Mouse (Mus musculus): ENCODE results near the gene Cnot8. TPM values are rescaled to one million over a fixed set of nuclear protein-coding genes. Genes with fewer than 3 reads are reported as not detected.

Gene Cnot8
- polyA plus RNA-seq, 1 experiment from 2014 or later = 104 TPM

GRCm38 (mm10) chr11:58132026-58132425 lies 28.1 kb downstream of the Cnot8 start:
- Histone ChIP-seq H3K36me3 (peaks cover 96% of the 10 kb centered on the region), H3K4me3 (no peak overlapping the region), H3K27ac (no peak overlapping the region), H3K9ac (no peak overlapping the region), H3K27me3 (no peaks in the 10 kb centered on the region), H3K4me1 (no peaks in the 10 kb centered on the region), H3K9me3 (no peaks in the 10 kb centered on the region), H3K4me2 (no peak overlapping the region)
- ATAC-seq (ENCODE audit: insufficient number of reproducible peaks, insufficient read depth, low FRiP score, low TSS enrichment, low read depth) = no peak
- WGBS = 95% methylated on average over 3 of the region's 3 CpGs

GRCm38 (mm10) chr11:58134869-58135268 lies 30.9 kb downstream of the Cnot8 start:
- Histone ChIP-seq H3K4me3 (no peak overlapping the region), H3K4me2 (no peak overlapping the region), H3K9me3 (no peaks in the 10 kb centered on the region), H3K36me3 (peaks cover 96% of the 10 kb centered on the region), H3K4me1 (no peaks in the 10 kb centered on the region), H3K27ac (no peak overlapping the region), H3K9ac (no peak overlapping the region), H3K27me3 (no peaks in the 10 kb centered on the region)
- ATAC-seq (ENCODE audit: insufficient number of reproducible peaks, insufficient read depth, low FRiP score, low TSS enrichment, low read depth) = no peak

- Histone ChIP-seq H3K4me1 (no peaks in the 10 kb centered on the region), H3K36me3 (peaks cover 95% of the 10 kb centered on the region), H3K4me3 (no peak overlapping the region), H3K27ac (no peak overlapping the region), H3K27me3 (no peaks in the 10 kb centered on the region), H3K4me2 (no peak overlapping the region), H3K9ac (no peak overlapping the region), H3K9me3 (no peaks in the 10 kb centered on the region)
- ATAC-seq (ENCODE audit: insufficient number of reproducible peaks, insufficient read depth, low FRiP score, low TSS enrichment, low read depth) = no peak
Observed at GRCm38 (mm10) chr11:58135296-58135695, 31.3 kb downstream of the Cnot8 start.

- Histone ChIP-seq H3K9ac (no peak overlapping the region), H3K27ac (no peak overlapping the region), H3K4me1 (no peaks in the 10 kb centered on the region), H3K4me3 (no peak overlapping the region), H3K36me3 (peaks cover 95% of the 10 kb centered on the region), H3K9me3 (no peaks in the 10 kb centered on the region), H3K4me2 (no peak overlapping the region), H3K27me3 (no peaks in the 10 kb centered on the region)
- ATAC-seq (ENCODE audit: insufficient number of reproducible peaks, insufficient read depth, low FRiP score, low TSS enrichment, low read depth) = no peak
- WGBS = 90% methylated on average over 6 of the region's 6 CpGs
Observed at GRCm38 (mm10) chr11:58136677-58137076, 32.7 kb downstream of the Cnot8 start.

- Histone ChIP-seq H3K36me3 (peaks cover 94% of the 10 kb centered on the region), H3K9me3 (no peaks in the 10 kb centered on the region), H3K9ac (no peak overlapping the region), H3K27me3 (no peaks in the 10 kb centered on the region), H3K27ac (no peak overlapping the region), H3K4me3 (no peak overlapping the region), H3K4me1 (no peaks in the 10 kb centered on the region), H3K4me2 (no peak overlapping the region)
- WGBS = 93% methylated on average over 11 of the region's 11 CpGs
- no peak for ATAC-seq (ENCODE audit: insufficient number of reproducible peaks, insufficient read depth, low FRiP score, low TSS enrichment, low read depth)
Observed at GRCm38 (mm10) chr11:58138821-58139220, 34.9 kb downstream of the Cnot8 start.

GRCm38 (mm10) chr11:58139466-58139865 lies 35.5 kb downstream of the Cnot8 start:
- no peak for ATAC-seq (ENCODE audit: insufficient number of reproducible peaks, insufficient read depth, low FRiP score, low TSS enrichment, low read depth)
- no peak overlapping the region for H3K4me3 ChIP-seq

GRCm38 (mm10) chr11:58143704-58144426 lies 39.9 kb downstream of the Cnot8 start:
- no peak overlapping the region for H3K4me3 ChIP-seq
- peaks cover 92% of the 10 kb centered on the region for H3K36me3 ChIP-seq
- H3K9me3 ChIP-seq = no peaks in the 10 kb centered on the region
- no peak for ATAC-seq (ENCODE audit: insufficient number of reproducible peaks, insufficient read depth, low FRiP score, low TSS enrichment, low read depth)
- no peak overlapping the region for H3K4me2 ChIP-seq
- H3K9ac ChIP-seq = no peak overlapping the region
- no peaks in the 10 kb centered on the region for H3K4me1 ChIP-seq
- no peaks in the 10 kb centered on the region for H3K27me3 ChIP-seq
- no peak overlapping the region for H3K27ac ChIP-seq
- WGBS = 89% methylated on average over 9 of the region's 9 CpGs

More at GRCm38 (mm10) chr11:58139466-58139865, 35.5 kb downstream of the Cnot8 start:
- H3K27me3 ChIP-seq = no peaks in the 10 kb centered on the region
- H3K36me3 ChIP-seq = peaks cover 94% of the 10 kb centered on the region
- no peak overlapping the region for H3K4me2 ChIP-seq
- no peaks in the 10 kb centered on the region for H3K9me3 ChIP-seq
- no peak overlapping the region for H3K9ac ChIP-seq
- no peaks in the 10 kb centered on the region for H3K4me1 ChIP-seq
- 86% methylated on average over 3 of the region's 3 CpGs for WGBS
- no peak overlapping the region for H3K27ac ChIP-seq

- Histone ChIP-seq H3K9ac (no peak overlapping the region), H3K9me3 (no peaks in the 10 kb centered on the region), H3K27ac (no peak overlapping the region), H3K27me3 (no peaks in the 10 kb centered on the region), H3K4me1 (no peaks in the 10 kb centered on the region), H3K4me3 (no peak overlapping the region), H3K4me2 (no peak overlapping the region), H3K36me3 (peaks cover 91% of the 10 kb centered on the region)
- no peak for ATAC-seq (ENCODE audit: insufficient number of reproducible peaks, insufficient read depth, low FRiP score, low TSS enrichment, low read depth)
- 87% methylated on average over 5 of the region's 5 CpGs for WGBS
Observed at GRCm38 (mm10) chr11:58146241-58146640, 42.3 kb downstream of the Cnot8 start.

- ATAC-seq (ENCODE audit: insufficient number of reproducible peaks, insufficient read depth, low FRiP score, low TSS enrichment, low read depth) = no peak
- Histone ChIP-seq H3K4me1 (no peaks in the 10 kb centered on the region), H3K4me2 (no peak overlapping the region), H3K27ac (no peak overlapping the region), H3K9me3 (no peaks in the 10 kb centered on the region), H3K9ac (no peak overlapping the region), H3K27me3 (no peaks in the 10 kb centered on the region), H3K4me3 (no peak overlapping the region), H3K36me3 (peaks cover 89% of the 10 kb centered on the region)
- 92% methylated on average over 9 of the region's 9 CpGs for WGBS
Observed at GRCm38 (mm10) chr11:58155458-58155857, 51.5 kb downstream of the Cnot8 start.

GRCm38 (mm10) chr11:58156871-58157270 lies 52.9 kb downstream of the Cnot8 start:
- Histone ChIP-seq H3K27me3 (no peaks in the 10 kb centered on the region), H3K9me3 (no peaks in the 10 kb centered on the region), H3K36me3 (peaks cover 91% of the 10 kb centered on the region), H3K4me1 (no peaks in the 10 kb centered on the region), H3K4me3 (no peak overlapping the region), H3K9ac (no peak overlapping the region), H3K4me2 (no peak overlapping the region), H3K27ac (no peak overlapping the region)
- no peak for ATAC-seq (ENCODE audit: insufficient number of reproducible peaks, insufficient read depth, low FRiP score, low TSS enrichment, low read depth)
- 78% methylated on average over 3 of the region's 3 CpGs for WGBS

GRCm38 (mm10) chr11:58165072-58165471 lies 61.1 kb downstream of the Cnot8 start:
- WGBS = 94% methylated on average over 2 of the region's 2 CpGs
- H3K4me1 ChIP-seq = peaks cover 7% of the 10 kb centered on the region
- H3K4me2 ChIP-seq = no peak overlapping the region
- no peaks in the 10 kb centered on the region for H3K9me3 ChIP-seq
- H3K27me3 ChIP-seq = no peaks in the 10 kb centered on the region
- no peak overlapping the region for H3K27ac ChIP-seq
- H3K36me3 ChIP-seq = peaks cover 62% of the 10 kb centered on the region
- no peak for ATAC-seq (ENCODE audit: insufficient number of reproducible peaks, insufficient read depth, low FRiP score, low TSS enrichment, low read depth)
- no peak overlapping the region for H3K9ac ChIP-seq
- no peak overlapping the region for H3K4me3 ChIP-seq

GRCm38 (mm10) chr11:58167822-58168166 lies 63.8 kb downstream of the Cnot8 start:
- H3K9me3 ChIP-seq = no peaks in the 10 kb centered on the region
- peaks cover 17% of the 10 kb centered on the region for H3K4me1 ChIP-seq
- no peaks in the 10 kb centered on the region for H3K27me3 ChIP-seq
- peak overlapping the region; percentile 93 for H3K9ac ChIP-seq
- under 1% methylated on average over 8 of the region's 8 CpGs for WGBS
- peak overlapping the region; percentile 83 for H3K4me2 ChIP-seq
- peak overlapping the region; percentile 68 for H3K27ac ChIP-seq
- H3K4me3 ChIP-seq = peak overlapping the region; percentile 90
- H3K36me3 ChIP-seq = peaks cover 37% of the 10 kb centered on the region
- ATAC-seq (ENCODE audit: insufficient number of reproducible peaks, insufficient read depth, low FRiP score, low TSS enrichment, low read depth) = no peak
